Mouse (Mus musculus) embryonic facial prominence, embryonic 11.5 days (tissue): ENCODE measurements around the gene Mthfd1l. TPM values are rescaled to one million over a fixed set of nuclear protein-coding genes. Genes with fewer than 3 reads are reported as not detected.

Source experiments
- ATAC-seq: fragments of 200-750 bp; cut with Nextera tagmentation; replicated peaks from 2 replicates; pipeline ENCODE4 v1.8.0; 2017; ENCODE audit warnings: low read depth; ENCODE audit not compliant: insufficient number of reproducible peaks, low FRiP score, low TSS enrichment
- DNase-seq: peaks from one replicate; pipeline ENCODE4 v3.0.0-alpha.2; 2015; ENCODE audit warnings: low spot score
- H3K27ac ChIP-seq: fragments of 300-500 bp; sonication (generic); replicated peaks from 2 replicates; pipeline ENCODE4 v1.5.1; 2014; ENCODE audit warnings: mild to moderate bottlenecking, low read depth, low read length, control low read depth
- H3K27me3 ChIP-seq: fragments of 300-500 bp; sonication (generic); 2 replicates; pipeline ENCODE4 v1.6.1; 2014; ENCODE audit warnings: mild to moderate bottlenecking, low read length, moderate library complexity, mixed read lengths; ENCODE audit not compliant: control insufficient read depth, insufficient read depth
- H3K36me3 ChIP-seq: fragments of 300-500 bp; sonication (generic); replicated peaks from 2 replicates; pipeline ENCODE4 v1.6.1; 2014; ENCODE audit warnings: low read depth, mild to moderate bottlenecking, low read length, moderate library complexity, mixed read lengths; ENCODE audit not compliant: control insufficient read depth, insufficient read depth
- H3K4me1 ChIP-seq: fragments of 300-500 bp; sonication (generic); 2 replicates; pipeline ENCODE4 v1.6.1; 2014; ENCODE audit warnings: low read length, mixed read lengths; ENCODE audit not compliant: control insufficient read depth, insufficient read depth
- H3K4me2 ChIP-seq: fragments of 300-500 bp; sonication (generic); 2 replicates; pipeline ENCODE4 v1.6.1; 2014; ENCODE audit warnings: low read depth, mild to moderate bottlenecking, control low read depth, low read length, moderate library complexity
- H3K4me3 ChIP-seq: fragments of 300-500 bp; sonication (generic); 2 replicates; pipeline ENCODE4 v1.5.1; 2014; ENCODE audit warnings: low read depth, low read length, control low read depth
- H3K9ac ChIP-seq: fragments of 300-500 bp; sonication (generic); replicated peaks from 2 replicates; pipeline ENCODE4 v1.6.1; 2014; ENCODE audit warnings: mild to moderate bottlenecking, control low read depth, low read length
- H3K9me3 ChIP-seq: fragments of 300-500 bp; sonication (generic); replicated peaks from 2 replicates; pipeline ENCODE4 v1.6.1; 2016; ENCODE audit warnings: mild to moderate bottlenecking, low read length, inconsistent platforms, mixed read lengths; ENCODE audit not compliant: control insufficient read depth
- WGBS: fragments of 180-500 bp; shearing (Covaris S2); extraction: QIAGEN DNeasy Blood & Tissue Kit; methylation state at CpG from one replicate; pipeline ENCODE4 v1.1.7; 2014; 5-methylcytosine and 5-hydroxymethylcytosine counted together
- polyA plus RNA-seq: library from polyadenylated mRNA; unstranded; fragments of >200 nt; fragmentation: Nextera tagmentation; extraction: Ambion mirVana; gene quantifications from 2 replicates; pipeline ENCODE4 v1.2.1, GENCODE M21; 2014

Mthfd1l gene
- polyA plus RNA-seq, 1 experiment from 2014 or later, result 13.6 TPM

DNA sequence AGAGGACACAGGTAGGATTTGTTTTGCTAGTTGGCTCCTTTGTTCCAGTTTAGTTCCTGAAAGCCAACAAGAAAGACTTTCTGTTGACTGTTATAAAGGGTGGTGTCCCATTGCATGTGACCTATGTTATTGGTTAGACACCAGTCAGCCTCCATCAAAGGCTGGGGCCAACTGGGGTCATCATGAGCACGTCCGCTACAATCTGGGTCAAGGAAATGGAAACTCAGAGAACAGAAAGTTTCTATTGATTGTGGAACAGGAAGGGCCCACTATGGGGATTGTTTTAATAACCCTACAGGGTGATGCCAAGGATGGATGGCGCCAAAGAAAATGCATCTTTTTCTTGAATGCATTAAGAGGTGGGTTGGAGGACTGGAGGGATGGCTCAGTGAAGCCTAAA, 166.6 kb downstream of the Mthfd1l start:
- ATAC-seq, result no peak
- Histone ChIP-seq H3K9me3 (no peaks in the 10 kb centered on the region), H3K36me3 (no peaks in the 10 kb centered on the region), H3K27me3 (no peaks in the 10 kb centered on the region), H3K9ac (no peak overlapping the region), H3K27ac (no peak overlapping the region), H3K4me1 (no peaks in the 10 kb centered on the region), H3K4me2 (no peak overlapping the region), H3K4me3 (no peak overlapping the region)
- no peak for DNase-seq
- 38% methylated on average over 3 of the region's 3 CpGs for WGBS

DNA sequence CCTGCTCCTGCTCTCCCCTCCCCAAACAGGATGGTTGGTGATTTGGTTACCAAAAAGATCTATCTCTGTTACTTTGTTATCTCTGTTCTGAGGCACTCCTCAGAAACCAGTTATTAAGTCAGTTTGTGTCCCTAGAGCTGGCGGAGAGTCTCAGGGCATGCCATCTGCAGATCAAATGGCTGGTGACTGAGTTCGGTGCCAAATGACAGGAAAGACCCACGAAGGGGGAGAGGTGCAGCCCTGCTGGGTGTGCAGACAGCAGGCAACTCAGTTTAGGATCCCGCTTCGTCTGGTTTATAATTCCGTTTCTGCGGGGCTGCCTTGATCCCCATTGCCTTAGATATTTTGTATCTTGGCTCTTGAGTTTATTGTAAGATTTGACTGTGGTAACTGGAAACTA, 168.8 kb downstream of the Mthfd1l start:
- Histone ChIP-seq H3K27ac (no peak overlapping the region), H3K4me2 (no peak overlapping the region), H3K36me3 (no peaks in the 10 kb centered on the region), H3K27me3 (no peaks in the 10 kb centered on the region), H3K4me3 (no peak overlapping the region), H3K4me1 (no peaks in the 10 kb centered on the region), H3K9me3 (no peaks in the 10 kb centered on the region), H3K9ac (no peak overlapping the region)
- ATAC-seq (no peak), DNase-seq (no peak)
- 67% methylated on average over 7 of the region's 7 CpGs for WGBS

DNA sequence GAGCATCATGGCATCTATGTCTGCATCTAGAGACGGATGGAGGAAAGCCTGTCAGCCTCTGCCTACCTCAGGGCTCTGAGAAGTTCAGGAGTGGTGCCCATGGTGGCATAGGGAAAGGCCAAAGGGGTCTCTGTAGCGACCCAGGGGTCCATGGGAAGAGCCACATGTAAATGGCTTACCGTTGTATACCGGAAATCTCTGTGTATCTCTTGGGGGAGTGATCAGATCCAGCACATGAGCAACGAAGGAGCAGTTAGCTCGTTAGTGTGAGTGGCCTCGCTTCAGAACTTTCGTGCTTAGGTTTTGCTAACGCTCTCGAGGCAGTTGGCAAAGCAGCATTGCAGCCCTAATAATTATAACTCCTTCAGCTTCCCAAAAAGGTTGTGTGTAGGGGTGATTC, 169.9 kb downstream of the Mthfd1l start:
- no peak for ATAC-seq
- WGBS, result 82% methylated on average over 10 of the region's 10 CpGs
- no peak overlapping the region for H3K9ac ChIP-seq
- H3K27ac ChIP-seq, result no peak overlapping the region
- no peaks in the 10 kb centered on the region for H3K36me3 ChIP-seq
- no peaks in the 10 kb centered on the region for H3K27me3 ChIP-seq
- H3K4me1 ChIP-seq, result no peaks in the 10 kb centered on the region
- H3K4me3 ChIP-seq, result no peak overlapping the region
- no peaks in the 10 kb centered on the region for H3K9me3 ChIP-seq
- H3K4me2 ChIP-seq, result no peak overlapping the region
- DNase-seq, result no peak

DNA sequence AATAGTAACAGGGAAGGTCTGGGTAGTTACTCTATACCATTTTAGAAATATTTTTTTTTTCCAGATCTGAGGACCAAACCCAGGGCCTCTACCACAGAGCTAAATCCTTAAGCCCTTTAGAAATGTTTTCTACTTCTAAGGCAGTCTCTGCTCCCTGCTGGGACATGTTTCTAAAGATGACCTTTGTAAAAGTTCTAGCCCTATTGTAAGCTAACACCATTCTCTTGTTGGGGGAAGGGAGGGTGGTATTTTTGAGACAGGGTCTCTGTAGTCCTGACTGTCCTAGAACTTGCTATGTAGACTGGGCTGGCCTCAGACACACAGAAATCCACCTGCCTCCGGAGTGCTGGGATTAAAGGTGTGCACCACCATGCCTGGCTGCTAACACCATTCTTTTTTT, 170.5 kb downstream of the Mthfd1l start:
- H3K4me3 ChIP-seq, result no peak overlapping the region
- H3K27me3 ChIP-seq, result no peaks in the 10 kb centered on the region
- H3K4me2 ChIP-seq, result no peak overlapping the region
- no peaks in the 10 kb centered on the region for H3K4me1 ChIP-seq
- no peak for ATAC-seq
- H3K9me3 ChIP-seq, result no peaks in the 10 kb centered on the region
- H3K27ac ChIP-seq, result no peak overlapping the region
- no peaks in the 10 kb centered on the region for H3K36me3 ChIP-seq
- WGBS, result 83% methylated on average over 1 of the region's 1 CpGs
- no peak overlapping the region for H3K9ac ChIP-seq
- no peak for DNase-seq

DNA sequence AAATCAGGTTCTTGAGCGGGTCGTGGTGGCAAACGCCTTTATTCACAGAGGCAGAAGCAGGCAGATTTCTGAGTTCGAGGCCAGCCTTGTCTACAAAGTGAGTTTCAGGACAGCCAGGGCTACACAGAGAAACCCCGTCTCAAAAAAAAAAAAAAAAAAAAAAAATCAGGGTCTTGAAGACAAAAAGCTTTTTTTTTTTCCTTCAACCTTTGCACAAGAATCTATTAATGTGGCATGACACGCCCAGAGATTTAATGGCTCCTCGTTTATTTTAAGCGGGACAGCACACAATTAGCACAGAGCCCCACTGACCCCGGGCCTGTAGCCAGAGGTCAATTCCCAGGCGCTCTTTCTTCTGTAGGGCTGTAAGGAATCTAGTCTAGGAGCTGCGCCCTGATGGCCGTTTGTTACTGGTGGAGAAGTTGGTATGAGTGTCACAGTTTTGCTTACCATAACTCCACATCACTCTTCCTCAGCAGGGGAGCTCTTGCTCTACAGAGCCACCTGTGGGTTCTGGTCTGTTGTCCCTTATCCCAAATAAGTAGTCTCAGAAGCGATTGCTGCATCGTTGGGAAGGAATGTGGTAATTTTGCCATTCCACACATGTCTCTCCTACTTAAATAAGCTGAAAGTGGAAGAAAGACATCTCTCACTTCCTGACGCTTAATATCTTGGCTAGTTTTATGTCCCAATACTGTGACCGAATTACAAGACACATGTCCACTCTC, 172.3 kb downstream of the Mthfd1l start:
- ATAC-seq, result no peak
- H3K27ac ChIP-seq, result no peak overlapping the region
- 63% methylated on average over 16 of the region's 16 CpGs for WGBS
- H3K9me3 ChIP-seq, result no peaks in the 10 kb centered on the region
- no peak overlapping the region for H3K4me3 ChIP-seq
- H3K4me2 ChIP-seq, result no peak overlapping the region
- DNase-seq, result no peak
- H3K36me3 ChIP-seq, result no peaks in the 10 kb centered on the region
- no peaks in the 10 kb centered on the region for H3K4me1 ChIP-seq
- no peak overlapping the region for H3K9ac ChIP-seq
- H3K27me3 ChIP-seq, result no peaks in the 10 kb centered on the region

DNA sequence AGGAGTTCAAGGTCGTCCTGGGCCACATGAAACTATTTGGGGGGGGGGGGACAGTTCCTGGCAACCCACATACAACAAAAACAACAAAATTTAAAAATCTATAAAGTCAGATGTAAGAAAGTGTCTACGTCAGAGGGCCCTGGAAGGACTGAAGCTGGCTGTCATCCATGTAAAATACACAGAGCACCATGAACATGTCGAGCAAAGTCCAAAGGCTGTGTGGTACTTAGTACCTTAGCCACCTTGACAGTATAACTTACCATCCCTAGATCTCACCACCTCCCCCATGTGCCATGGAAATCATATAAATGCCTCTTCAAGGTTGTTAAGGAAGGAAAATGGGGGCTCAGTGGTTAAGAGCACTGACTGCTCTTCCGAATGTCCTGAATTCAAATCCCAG, 174.0 kb downstream of the Mthfd1l start:
- H3K27ac ChIP-seq, result no peak overlapping the region
- no peak overlapping the region for H3K4me3 ChIP-seq
- no peak overlapping the region for H3K4me2 ChIP-seq
- no peaks in the 10 kb centered on the region for H3K9me3 ChIP-seq
- no peak for ATAC-seq
- no peak overlapping the region for H3K9ac ChIP-seq
- DNase-seq, result no peak
- H3K4me1 ChIP-seq, result no peaks in the 10 kb centered on the region
- WGBS, result 91% methylated on average over 4 of the region's 4 CpGs
- H3K27me3 ChIP-seq, result no peaks in the 10 kb centered on the region
- H3K36me3 ChIP-seq, result no peaks in the 10 kb centered on the region

DNA sequence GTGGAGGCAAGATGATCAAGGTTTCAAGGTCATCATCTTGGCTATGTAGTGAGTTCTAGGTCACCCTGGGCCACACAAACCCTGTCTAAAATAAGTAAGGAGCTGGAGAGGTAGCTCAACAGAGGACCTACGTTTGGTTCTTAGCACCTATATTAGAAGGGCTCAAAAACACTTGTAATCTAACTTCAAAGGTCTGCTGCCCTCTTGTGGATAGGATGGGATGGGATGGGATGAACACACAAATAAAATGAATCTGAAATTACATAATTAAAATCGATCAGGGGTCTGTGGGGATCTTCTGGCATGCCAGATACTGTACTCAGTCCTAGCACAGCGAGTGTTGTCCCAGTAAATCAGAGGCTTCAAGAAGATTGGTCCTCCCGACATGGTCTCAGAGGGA, 178.2 kb downstream of the Mthfd1l start:
- Histone ChIP-seq H3K27ac (no peak overlapping the region), H3K9ac (no peak overlapping the region), H3K4me3 (no peak overlapping the region), H3K4me2 (no peak overlapping the region), H3K36me3 (no peaks in the 10 kb centered on the region), H3K9me3 (no peaks in the 10 kb centered on the region), H3K4me1 (no peaks in the 10 kb centered on the region), H3K27me3 (no peaks in the 10 kb centered on the region)
- WGBS, result 89% methylated on average over 4 of the region's 4 CpGs
- DNase-seq (no peak), ATAC-seq (no peak)

DNA sequence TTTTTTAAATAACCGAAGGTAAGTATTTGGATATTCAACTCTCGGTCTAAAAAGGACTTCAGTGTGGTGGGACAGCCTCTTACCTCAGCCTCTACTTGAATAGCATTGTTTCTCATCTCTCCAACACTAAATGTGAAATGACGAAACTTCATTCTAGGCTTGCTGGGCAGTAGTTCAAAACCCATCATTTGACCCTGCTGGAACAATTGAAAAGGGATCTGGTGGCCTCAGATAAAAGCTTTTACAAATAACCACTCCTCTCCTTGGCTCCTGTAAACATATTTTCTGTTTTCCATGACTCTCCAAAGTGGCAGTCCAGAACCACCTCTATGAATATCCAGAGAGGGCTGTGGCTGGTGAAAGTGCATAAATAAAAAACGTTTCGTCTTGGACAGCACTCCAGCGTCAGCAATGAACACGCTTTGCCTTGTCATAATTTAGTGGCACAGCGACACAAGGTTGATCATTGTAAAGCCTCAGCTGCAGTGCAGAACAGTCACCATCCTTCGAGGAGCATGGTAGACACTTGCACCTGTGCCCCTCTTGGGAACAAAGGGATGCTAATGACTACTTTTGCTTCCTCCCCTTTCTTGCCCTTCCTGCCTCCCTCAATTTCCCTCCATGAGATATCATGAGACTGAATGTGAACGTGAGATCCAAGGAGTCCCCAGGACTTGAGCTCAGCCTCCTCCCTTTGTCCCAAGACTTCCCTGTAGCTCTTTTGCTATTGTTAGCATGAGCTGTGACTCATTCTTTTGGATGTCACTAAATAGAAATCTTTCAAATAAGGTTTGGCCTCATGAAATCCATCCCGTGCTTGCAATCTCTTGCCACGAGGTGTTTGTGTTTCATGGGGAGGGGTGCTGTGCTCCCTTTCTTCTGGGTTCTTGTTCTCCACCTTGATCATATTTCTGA, 179.2 kb downstream of the Mthfd1l start:
- DNase-seq (no peak), ATAC-seq (no peak)
- Histone ChIP-seq H3K36me3 (no peaks in the 10 kb centered on the region), H3K4me3 (no peak overlapping the region), H3K27me3 (no peaks in the 10 kb centered on the region), H3K27ac (no peak overlapping the region), H3K4me2 (no peak overlapping the region), H3K9me3 (no peaks in the 10 kb centered on the region), H3K9ac (no peak overlapping the region), H3K4me1 (no peaks in the 10 kb centered on the region)
- WGBS, result 91% methylated on average over 12 of the region's 12 CpGs
